22 mouse cellular contexts compared by ENCODE assay signal in the genomic region with DNA sequence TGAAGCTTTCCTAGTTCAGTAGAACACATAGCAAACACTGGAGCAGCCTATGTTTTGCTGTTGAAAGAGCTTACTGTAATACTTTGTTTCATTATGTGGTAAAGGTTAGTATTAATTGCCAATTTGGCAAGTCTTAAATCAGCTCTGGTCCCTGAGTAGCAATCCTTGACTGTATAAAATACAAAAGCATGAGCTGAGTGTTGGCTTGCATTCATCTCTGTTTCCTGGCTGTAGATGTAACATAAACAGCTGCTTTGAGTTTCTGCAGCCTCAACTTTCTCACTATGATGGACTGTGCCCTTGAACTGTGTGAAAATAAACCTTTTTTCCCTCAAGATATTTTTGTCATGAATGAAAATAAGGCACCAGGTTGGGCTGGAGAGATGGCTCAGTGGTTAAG.
A peak's percentile ranks its signal among the peaks of the same experiment; 100 is the strongest.
DNase-seq lines count a peak whose midpoint lies in the region; ATAC-seq and TF ChIP-seq lines count a peak whose summit lies in the region.
"Had no signal": no experiment of that assay in that cellular context is flagged by ENCODE, and none has a peak within 500 bp of the region (broad histone marks: within the 10 kb centered on the region; RNA-seq: fewer than 3 reads in every experiment).

No protein-coding gene starts in this region.

- peak; percentile 8 for DNase-seq in hindbrain, postnatal 0 days (ENCODE audit: low spot score)
- DNase-seq in hindbrain, embryonic 11.5 days (ENCODE audit: low spot score), result no peak
- no peak for DNase-seq in lung, postnatal 0 days (ENCODE audit: low spot score)
- DNase-seq in brain, embryonic 18.5 days (ENCODE audit: low read depth, low spot score), result peak; percentile 10
- no peak for DNase-seq in adrenal gland, postnatal 10 days
- DNase-seq: adrenal gland, postnatal 25 days; cerebellum, adult 18-20 months; cerebellum, postnatal 25 days; embryo, embryonic 11 days; heart, postnatal 10 days; kidney, postnatal 25 days; lung, adult 18-20 months; retina, postnatal 1 day; thymus, postnatal 14 days had no signal

- ATAC-seq in hindbrain, postnatal 0 days, result no peak
- ATAC-seq in hindbrain, embryonic 11.5 days (ENCODE audit: low FRiP score), result no peak
- ATAC-seq in lung, embryonic 16.5 days (ENCODE audit: low read depth), result peak; percentile 74; the same call in 1 of the 2 replicates
- no peak for ATAC-seq in lung, postnatal 0 days
- ATAC-seq in stomach, embryonic 16.5 days (ENCODE audit: insufficient read depth, low FRiP score), result peak; percentile 37; the same call in 1 of the 2 replicates
- ATAC-seq: intestine, embryonic 16.5 days; midbrain, embryonic 15.5 days; Patski had no signal

- no peak overlapping the region for H3K27ac ChIP-seq in hindbrain, postnatal 0 days
- H3K27ac ChIP-seq in hindbrain, embryonic 11.5 days (ENCODE audit: low read depth, low read length), result no peak overlapping the region
- no peak overlapping the region for H3K27ac ChIP-seq in lung, embryonic 16.5 days (ENCODE audit: low read length)
- H3K27ac ChIP-seq in lung, postnatal 0 days (ENCODE audit: low read length), result no peak overlapping the region
- no peak overlapping the region for H3K27ac ChIP-seq in stomach, embryonic 16.5 days (ENCODE audit: low read length)
- H3K27ac ChIP-seq: hindbrain, embryonic 14.5 days; midbrain, embryonic 15.5 days had no signal

- no peak overlapping the region for H3K9ac ChIP-seq in hindbrain, postnatal 0 days (replicated peaks; ENCODE audit: low read length)
- H3K9ac ChIP-seq in hindbrain, embryonic 11.5 days (ENCODE audit: low read depth, low read length), result no peak overlapping the region
- H3K9ac ChIP-seq in lung, embryonic 16.5 days (ENCODE audit: low read length), result no peak overlapping the region
- H3K9ac ChIP-seq in lung, postnatal 0 days (replicated peaks; ENCODE audit: low read depth), result no peak overlapping the region
- no peak overlapping the region for H3K9ac ChIP-seq in stomach, embryonic 16.5 days (ENCODE audit: low read length)
- H3K9ac ChIP-seq: hindbrain, embryonic 14.5 days; midbrain, embryonic 15.5 days had no signal

- H3K27me3 ChIP-seq in hindbrain, postnatal 0 days (ENCODE audit: insufficient read depth, low read length), result no peaks in the 10 kb centered on the region
- H3K27me3 ChIP-seq in hindbrain, embryonic 11.5 days (ENCODE audit: control insufficient read depth, insufficient read depth, low read length), result no peaks in the 10 kb centered on the region
- no peaks in the 10 kb centered on the region for H3K27me3 ChIP-seq in lung, embryonic 16.5 days (ENCODE audit: control insufficient read depth, insufficient read depth, low read depth, low read length)
- no peaks in the 10 kb centered on the region for H3K27me3 ChIP-seq in lung, postnatal 0 days (replicated peaks; ENCODE audit: insufficient read depth, low read length)
- no peaks in the 10 kb centered on the region for H3K27me3 ChIP-seq in stomach, embryonic 16.5 days (ENCODE audit: control insufficient read depth, insufficient read depth, low read length)
- H3K27me3 ChIP-seq: midbrain, embryonic 15.5 days; Patski had no signal

- H3K4me2 ChIP-seq in hindbrain, postnatal 0 days (ENCODE audit: low read depth, low read length), result no peak overlapping the region
- H3K4me2 ChIP-seq in hindbrain, embryonic 11.5 days (replicated peaks; ENCODE audit: low read depth, low read length), result no peak overlapping the region
- H3K4me2 ChIP-seq in lung, embryonic 16.5 days (ENCODE audit: low read depth, low read length), result no peak overlapping the region
- no peak overlapping the region for H3K4me2 ChIP-seq in lung, postnatal 0 days (replicated peaks; ENCODE audit: low read depth, low read length)
- no peak overlapping the region for H3K4me2 ChIP-seq in stomach, embryonic 16.5 days (ENCODE audit: low read depth, low read length)
- H3K4me2 ChIP-seq: heart, embryonic 11.5 days; hindbrain, embryonic 14.5 days; liver, embryonic 11.5 days; midbrain, embryonic 15.5 days had no signal

- no peak overlapping the region for H3K4me3 ChIP-seq in hindbrain, postnatal 0 days (ENCODE audit: low read length)
- no peak overlapping the region for H3K4me3 ChIP-seq in hindbrain, embryonic 11.5 days (ENCODE audit: low read depth, low read length)
- H3K4me3 ChIP-seq in lung, embryonic 16.5 days (ENCODE audit: low read length), result no peak overlapping the region
- no peak overlapping the region for H3K4me3 ChIP-seq in lung, postnatal 0 days (ENCODE audit: low read depth, low read length)
- no peak overlapping the region for H3K4me3 ChIP-seq in stomach, embryonic 16.5 days (replicated peaks; ENCODE audit: low read length)
- H3K4me3 ChIP-seq: midbrain, embryonic 15.5 days had no signal

- H3K4me1 ChIP-seq in hindbrain, postnatal 0 days (ENCODE audit: insufficient read depth, low read length), result no peaks in the 10 kb centered on the region
- H3K4me1 ChIP-seq in hindbrain, embryonic 11.5 days (replicated peaks; ENCODE audit: control insufficient read depth, insufficient read depth, low read length), result no peaks in the 10 kb centered on the region
- no peaks in the 10 kb centered on the region for H3K4me1 ChIP-seq in lung, embryonic 16.5 days (replicated peaks; ENCODE audit: control insufficient read depth, insufficient read depth, low read length)
- H3K4me1 ChIP-seq in lung, postnatal 0 days (ENCODE audit: insufficient read depth, low read depth, low read length), result no peaks in the 10 kb centered on the region
- no peaks in the 10 kb centered on the region for H3K4me1 ChIP-seq in stomach, embryonic 16.5 days (ENCODE audit: control insufficient read depth, insufficient read depth, low read length)
- H3K4me1 ChIP-seq: midbrain, embryonic 15.5 days had no signal

- no peak for TF ChIP-seq CTCF in hindbrain, postnatal 0 days (IDR thresholded peaks at IDR 0.05; ENCODE audit: low read depth)
- no peak for TF ChIP-seq CTCF in lung, postnatal 0 days (IDR thresholded peaks at IDR 0.05)

- H3K36me3 ChIP-seq in hindbrain, postnatal 0 days (ENCODE audit: insufficient read depth, low read length), result no peaks in the 10 kb centered on the region
- H3K36me3 ChIP-seq in hindbrain, embryonic 11.5 days (ENCODE audit: control insufficient read depth, insufficient read depth, low read length), result no peaks in the 10 kb centered on the region
- H3K36me3 ChIP-seq in lung, embryonic 16.5 days (ENCODE audit: control insufficient read depth, insufficient read depth, low read length), result no peaks in the 10 kb centered on the region
- H3K36me3 ChIP-seq in lung, postnatal 0 days (ENCODE audit: insufficient read depth, low read length), result no peaks in the 10 kb centered on the region
- no peaks in the 10 kb centered on the region for H3K36me3 ChIP-seq in stomach, embryonic 16.5 days (ENCODE audit: control insufficient read depth, insufficient read depth, low read length)
- H3K36me3 ChIP-seq: midbrain, embryonic 15.5 days had no signal

- TF ChIP-seq EP300 in lung, postnatal 0 days (IDR thresholded peaks at IDR 0.05), result no peak

- no peaks in the 10 kb centered on the region for H3K9me3 ChIP-seq in hindbrain, postnatal 0 days (ENCODE audit: low read length)
- H3K9me3 ChIP-seq in hindbrain, embryonic 11.5 days (ENCODE audit: control insufficient read depth, low read length), result no peaks in the 10 kb centered on the region
- no peaks in the 10 kb centered on the region for H3K9me3 ChIP-seq in lung, embryonic 16.5 days (ENCODE audit: control insufficient read depth, low read length)
- H3K9me3 ChIP-seq in lung, postnatal 0 days (ENCODE audit: low read length), result no peaks in the 10 kb centered on the region
- H3K9me3 ChIP-seq in stomach, embryonic 16.5 days (replicated peaks; ENCODE audit: control insufficient read depth, low read length), result no peaks in the 10 kb centered on the region
- H3K9me3 ChIP-seq: midbrain, embryonic 15.5 days had no signal

Comparison
In these comparisons a context has a peak if more than half of its experiments do, and no peak if none do; other contexts are left out.
1. ATAC-seq: peak in lung, embryonic 16.5 days (single experiment) and stomach, embryonic 16.5 days (single experiment); none in hindbrain, postnatal 0 days (single experiment), hindbrain, embryonic 11.5 days (single experiment) and lung, postnatal 0 days (single experiment).
2. DNase-seq: peak in hindbrain, postnatal 0 days (single experiment) and brain, embryonic 18.5 days (single experiment); none in hindbrain, embryonic 11.5 days (single experiment), lung, postnatal 0 days (single experiment) and adrenal gland, postnatal 10 days (single experiment).